32 mouse cellular contexts compared by ENCODE assay signal in the genomic region with DNA sequence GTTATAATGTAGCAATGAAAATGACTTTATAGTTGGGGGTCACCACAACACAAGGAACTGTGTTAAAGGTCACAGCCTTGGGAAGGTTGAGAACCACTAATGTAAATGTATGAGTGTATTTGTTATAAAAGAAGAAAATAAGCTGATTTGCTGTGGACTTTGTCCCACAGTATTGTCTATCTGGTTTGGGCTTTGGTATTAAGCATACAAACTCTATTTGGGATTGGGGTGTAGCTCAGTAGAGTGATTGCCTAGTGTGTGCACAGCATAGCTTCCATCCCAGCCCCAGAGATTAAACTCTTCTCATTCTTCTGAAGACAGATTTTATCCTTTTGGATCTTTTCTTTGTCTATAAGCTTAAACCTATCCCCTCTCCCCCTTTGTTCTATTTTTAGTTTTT.
"Had no signal": no experiment of that assay in that cellular context is flagged by ENCODE, and none has a peak within 500 bp of the region (broad histone marks: within the 10 kb centered on the region; RNA-seq: fewer than 3 reads in every experiment).

No protein-coding gene starts in this region.

- H3K4me3 ChIP-seq: left cerebral cortex, adult 2 months; limb, embryonic 10.5 days; limb, embryonic 12.5 days; limb, embryonic 13.5 days; limb, embryonic 15.5 days; liver, embryonic 12.5 days; liver, embryonic 13.5 days; liver, embryonic 15.5 days; lung, embryonic 15.5 days; megakaryocyte, embryonic 14.5 days; midbrain, embryonic 10.5 days; midbrain, embryonic 12.5 days; midbrain, embryonic 13.5 days; midbrain, embryonic 15.5 days; myocyte had no signal

- H3K4me2 ChIP-seq: limb, embryonic 12.5 days; limb, embryonic 13.5 days; limb, embryonic 15.5 days; liver, embryonic 11.5 days; liver, embryonic 12.5 days; liver, embryonic 13.5 days; liver, embryonic 15.5 days; lung, embryonic 14.5 days; lung, embryonic 15.5 days; midbrain, embryonic 11.5 days; midbrain, embryonic 12.5 days; midbrain, embryonic 13.5 days; midbrain, embryonic 15.5 days had no signal

- H3K27ac ChIP-seq: left cerebral cortex, adult 2 months; limb, embryonic 10.5 days; limb, embryonic 12.5 days; limb, embryonic 13.5 days; limb, embryonic 15.5 days; liver, embryonic 12.5 days; liver, embryonic 13.5 days; liver, embryonic 14.5 days; liver, embryonic 15.5 days; lung, embryonic 15.5 days; macrophage; midbrain, embryonic 10.5 days; midbrain, embryonic 13.5 days; midbrain, embryonic 15.5 days had no signal

- H3K9ac ChIP-seq: limb, embryonic 12.5 days; limb, embryonic 13.5 days; limb, embryonic 15.5 days; liver, embryonic 12.5 days; liver, embryonic 13.5 days; liver, embryonic 14.5 days; liver, embryonic 15.5 days; liver, postnatal 0 days; lung, embryonic 14.5 days; lung, embryonic 15.5 days; midbrain, embryonic 12.5 days; midbrain, embryonic 13.5 days; midbrain, embryonic 15.5 days had no signal

- H3K4me1 ChIP-seq: limb, embryonic 10.5 days; limb, embryonic 12.5 days; limb, embryonic 13.5 days; limb, embryonic 15.5 days had no signal

- ATAC-seq: liver, embryonic 12.5 days; liver, postnatal 0 days; lung, postnatal 0 days; midbrain, embryonic 13.5 days; midbrain, embryonic 15.5 days; midbrain, embryonic 16.5 days had no signal

- H3K27me3 ChIP-seq: limb, embryonic 12.5 days; limb, embryonic 13.5 days; limb, embryonic 15.5 days; liver, embryonic 12.5 days; liver, embryonic 13.5 days; liver, embryonic 15.5 days; lung, embryonic 15.5 days; megakaryocyte, embryonic 14.5 days; midbrain, embryonic 12.5 days; midbrain, embryonic 13.5 days; midbrain, embryonic 15.5 days had no signal

- H3K36me3 ChIP-seq: limb, embryonic 10.5 days; limb, embryonic 12.5 days; limb, embryonic 13.5 days; limb, embryonic 15.5 days; liver, embryonic 12.5 days; liver, embryonic 13.5 days; liver, embryonic 15.5 days; lung, embryonic 15.5 days; midbrain, embryonic 10.5 days; midbrain, embryonic 15.5 days had no signal

- DNase-seq: left cerebral cortex, postnatal 4 days; liver; liver, embryonic 13.5 days; liver, postnatal 0 days; lung, adult 18-20 months; lung, adult 2 months; lung, embryonic 14.5 days; lung, postnatal 10 days; lung, postnatal 14 days; lung, postnatal 36 days; lung, postnatal 4 days; midbrain, embryonic 14.5 days had no signal

- H3K9me3 ChIP-seq: limb, embryonic 10.5 days; limb, embryonic 12.5 days; limb, embryonic 13.5 days; limb, embryonic 15.5 days; liver, embryonic 12.5 days; liver, embryonic 13.5 days; liver, embryonic 15.5 days; lung, embryonic 15.5 days; midbrain, embryonic 10.5 days; midbrain, embryonic 12.5 days; midbrain, embryonic 13.5 days; midbrain, embryonic 15.5 days had no signal
